Mouse (Mus musculus): ENCODE measurements around the gene Prkn.

DNA sequence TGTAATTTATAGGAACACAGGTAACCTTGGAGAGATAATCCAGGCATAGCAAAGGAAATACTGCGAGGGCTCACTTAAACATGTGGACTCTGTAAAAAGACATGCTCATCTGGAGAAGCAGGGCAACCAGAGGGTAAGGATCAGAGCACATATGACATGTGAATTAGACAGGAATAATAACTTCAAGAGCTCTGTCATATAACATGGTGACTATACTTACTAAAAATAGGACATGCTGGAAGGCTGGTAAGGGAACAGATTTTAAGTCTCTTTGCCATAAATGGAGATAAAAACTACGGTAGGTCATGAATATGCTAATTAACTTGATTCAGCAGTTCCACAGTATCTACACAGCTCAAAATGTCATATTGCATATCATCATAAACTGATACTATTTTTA, 777.4 kb downstream of the Prkn start:
- no peak for TF ChIP-seq CTCF (IDR thresholded peaks at IDR 0.05; ENCODE audit: insufficient read depth, low read length)
- no peak for TF ChIP-seq POLR2A (IDR thresholded peaks at IDR 0.05; ENCODE audit: borderline replicate concordance, extremely low read depth, low read depth, low read length)

Data from lung, adult 2 months (tissue).